Mouse (Mus musculus) megakaryocyte, adult 5-6 weeks (primary cell): ENCODE data around the gene Mrgpre. TPM values are rescaled to one million over a fixed set of nuclear protein-coding genes. Genes with fewer than 3 reads are reported as not detected.

Experiments used
- ATAC-seq: 2 replicates; pipeline ENCODE4 v1.8.0; 2016; ENCODE audit warnings: mild to moderate bottlenecking, inconsistent platforms; ENCODE audit not compliant: poor library complexity, severe bottlenecking
- total RNA-seq, 2 experiments: library from RNA; stranded (forward) in 1 of 2; stranded (reverse) in 1 of 2; fragments of 153-499, 151-499 nt in 1 of 2; fragments of 221-1000, 200-1000 nt in 1 of 2; gene quantifications; 2 replicates each; pipeline versions ENCODE4 v1.2.3 to v1.2.4; 2015 to 2017

The Mrgpre gene
- total RNA-seq, 2 experiments from 2014 or later, result not detected

DNA sequence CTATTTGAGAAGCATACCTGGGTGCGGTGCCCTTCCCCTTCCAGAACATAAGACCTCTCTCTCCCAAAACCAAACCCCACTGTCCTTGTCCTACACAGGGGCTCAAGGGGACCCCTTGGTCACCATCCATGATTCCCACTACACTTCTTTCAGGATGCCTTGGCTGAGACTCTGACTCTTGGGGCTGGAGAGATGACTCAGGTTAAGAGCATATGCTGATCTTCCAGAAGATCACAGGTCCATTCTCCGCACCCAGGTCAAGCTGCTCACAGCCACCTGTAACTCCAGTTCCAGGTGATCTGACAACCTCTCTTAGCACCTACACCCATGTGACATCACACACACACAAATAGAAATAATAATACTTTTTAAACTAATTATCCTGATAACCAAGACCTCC, 43.6 kb downstream of the Mrgpre start:
- no peak for ATAC-seq

DNA sequence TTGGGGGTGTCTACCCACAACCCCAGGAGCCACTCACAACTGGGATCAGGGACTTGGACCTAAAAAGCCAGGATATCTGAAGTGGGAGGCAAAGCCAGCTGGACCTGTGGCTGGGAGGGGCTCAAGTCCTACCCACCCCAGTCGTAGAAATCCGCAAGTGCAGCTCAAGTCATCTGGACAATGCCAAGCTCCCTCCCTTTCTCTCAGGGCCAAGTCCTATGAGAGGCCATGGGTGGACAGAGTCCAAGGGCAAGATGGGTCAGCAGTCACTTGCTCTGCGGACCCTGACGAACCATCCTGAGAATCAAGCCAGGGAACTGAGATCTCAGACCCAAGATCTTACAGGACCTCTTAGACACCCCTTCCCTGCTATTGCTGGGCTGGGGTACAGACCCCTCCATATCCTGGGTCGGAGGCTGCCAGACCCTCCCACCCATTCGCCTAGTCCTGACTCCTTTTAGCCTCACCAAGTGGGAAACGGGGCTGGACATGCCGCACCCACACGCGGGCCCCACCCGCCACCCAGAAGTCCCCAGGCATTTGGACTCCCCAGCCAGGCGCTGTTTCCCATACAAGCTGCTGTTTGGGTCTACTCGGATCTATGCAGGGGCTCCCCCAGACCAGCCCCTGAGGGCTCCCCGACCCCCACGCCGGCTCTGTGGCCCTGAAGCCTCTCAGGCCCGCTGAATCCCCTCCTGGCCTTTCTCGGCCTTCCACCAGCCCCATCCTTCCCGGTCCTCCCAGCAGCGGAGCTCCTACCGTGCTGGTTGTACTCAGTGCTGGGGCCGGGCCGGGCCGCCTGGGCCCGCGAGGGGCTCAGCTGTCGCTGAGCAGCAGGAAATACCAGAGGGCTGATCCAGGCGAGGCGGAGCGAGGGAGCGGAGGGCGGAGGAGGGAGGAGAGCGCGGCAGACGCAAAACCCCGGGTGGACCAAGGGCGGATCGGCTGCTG, 44.5 kb downstream of the Mrgpre start:
- peak; percentile 59 for ATAC-seq

DNA sequence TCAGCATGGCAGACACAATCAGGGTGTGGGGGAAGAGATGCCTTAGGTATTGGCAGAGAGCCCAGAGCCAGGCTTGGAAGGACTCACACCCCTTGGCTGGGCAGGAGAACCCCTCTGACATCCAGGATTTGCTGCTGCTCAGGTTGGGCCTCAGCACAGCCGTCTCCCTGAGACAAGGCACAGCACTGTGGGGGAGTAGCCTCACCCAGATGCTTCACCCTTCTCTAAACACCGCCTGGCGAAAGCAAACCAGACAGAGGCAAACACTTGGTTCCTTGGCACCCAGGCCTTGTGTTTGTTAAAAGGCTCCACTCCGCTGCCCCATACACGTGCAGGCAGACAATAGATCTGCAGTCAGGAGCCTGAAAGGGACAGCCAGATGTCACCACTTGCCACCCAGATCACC, 45.7 kb downstream of the Mrgpre start:
- ATAC-seq, result no peak

DNA sequence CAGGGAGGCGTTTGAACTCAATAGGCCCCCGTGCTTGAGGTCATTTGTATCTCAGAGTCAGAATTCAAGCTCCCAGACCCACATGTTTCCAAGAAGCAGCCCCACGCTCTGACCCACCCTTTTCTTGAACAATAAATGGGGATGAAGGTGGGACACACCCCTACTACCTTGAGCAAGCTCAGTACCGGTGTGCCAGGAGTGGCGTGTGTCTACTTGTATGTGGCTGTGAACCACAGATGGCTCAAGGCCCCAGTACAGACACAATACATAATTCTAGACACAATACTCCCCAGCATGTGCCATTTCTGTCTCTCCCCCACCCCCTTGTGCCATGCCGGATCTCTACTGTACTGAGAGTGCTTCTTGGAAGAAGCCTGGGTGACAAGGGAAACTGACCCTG, 46.1 kb downstream of the Mrgpre start:
- no peak for ATAC-seq

DNA sequence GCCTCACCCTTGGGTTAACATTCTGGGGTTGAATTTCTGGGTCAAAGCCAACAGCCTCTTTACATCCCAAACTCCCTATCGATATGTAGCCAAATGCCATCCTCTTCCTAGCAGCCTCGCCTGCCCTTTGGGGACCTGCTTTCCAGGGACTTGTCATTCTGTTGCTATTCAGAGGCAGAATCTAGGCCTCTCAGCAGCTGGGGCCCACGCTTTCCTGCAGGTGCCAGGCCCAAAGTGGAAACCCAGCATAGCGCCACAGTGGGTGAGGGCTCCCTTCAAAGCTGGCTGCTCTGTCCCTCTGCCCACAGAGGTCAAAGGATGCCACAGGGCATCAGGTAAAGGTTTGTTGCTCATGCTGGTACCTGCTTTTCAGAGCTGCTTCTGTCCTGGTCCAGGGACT, 50.6 kb downstream of the Mrgpre start:
- ATAC-seq, result no peak

DNA sequence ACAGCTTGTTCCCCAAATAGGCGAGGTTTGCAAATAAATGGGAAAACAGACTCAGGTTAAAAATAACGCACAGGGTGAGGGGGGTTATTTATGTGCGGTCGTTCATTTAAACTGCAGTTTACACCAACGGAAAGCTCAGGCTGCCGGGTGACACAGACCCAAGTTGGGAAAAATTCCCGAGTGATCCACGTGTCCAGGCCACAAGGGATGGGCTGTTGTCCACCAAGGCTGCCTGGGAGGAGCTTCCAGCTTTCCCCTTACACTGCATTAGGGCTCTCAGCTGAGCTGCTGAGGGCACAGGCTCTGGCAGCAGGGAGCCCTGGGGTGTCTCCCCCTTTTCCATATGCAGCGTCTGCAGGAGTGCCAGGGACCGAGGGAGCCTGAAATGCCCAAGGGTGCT, 54.4 kb downstream of the Mrgpre start:
- no peak for ATAC-seq

Other genes starting within 250 kb of the Mrgpre start
- gene Nap1l4, start 235.4 kb downstream of the Mrgpre start, total RNA-seq (2015), result 52.4 and 55.3 TPM in 2 replicates
- 105 and 107 TPM in 2 replicates for gene Nap1l4, start 235.4 kb downstream of the Mrgpre start, total RNA-seq (2017)
- 27.5 and 31.5 TPM in 2 replicates for gene Cars, start 184.4 kb downstream of the Mrgpre start, total RNA-seq (2015)
- 39.8 and 45.1 TPM in 2 replicates for gene Cars, start 184.4 kb downstream of the Mrgpre start, total RNA-seq (2017)
- gene Tnfrsf26, start 155.8 kb downstream of the Mrgpre start, total RNA-seq (2015), result 5.7 and 8.4 TPM in 2 replicates
- gene Tnfrsf26, start 155.8 kb downstream of the Mrgpre start, total RNA-seq (2017), result 4.5 and 5.4 TPM in 2 replicates
- gene Tnfrsf22, start 134.8 kb downstream of the Mrgpre start, total RNA-seq (2015), result 2.1 and 3.5 TPM in 2 replicates
- 1.7 and 3.5 TPM in 2 replicates for gene Tnfrsf22, start 134.8 kb downstream of the Mrgpre start, total RNA-seq (2017)
- 4.9 and 6.3 TPM in 2 replicates for gene Tnfrsf23, start 98.6 kb downstream of the Mrgpre start, total RNA-seq (2015)
- gene Tnfrsf23, start 98.6 kb downstream of the Mrgpre start, total RNA-seq (2017), result 2.2 and 4.3 TPM in 2 replicates
- 1.5 and 3.5 TPM in 2 replicates for gene Osbpl5, start 27.5 kb downstream of the Mrgpre start, total RNA-seq (2015)
- gene Osbpl5, start 27.5 kb downstream of the Mrgpre start, total RNA-seq (2017), result 1.5 and 8.3 TPM in 2 replicates
- gene Mrgprg, start 17.5 kb downstream of the Mrgpre start, total RNA-seq (2015), result not detected in 2 replicates
- gene Mrgprg, start 17.5 kb downstream of the Mrgpre start, total RNA-seq (2017), result not detected in 2 replicates
- 3.9 and 4.4 TPM in 2 replicates for gene Nadsyn1, start 38.3 kb upstream of the Mrgpre start, total RNA-seq (2015)
- gene Nadsyn1, start 38.3 kb upstream of the Mrgpre start, total RNA-seq (2017), result 7.5 and 11.7 TPM in 2 replicates
- gene Dhcr7, start 38.6 kb upstream of the Mrgpre start, total RNA-seq (2015), result 11.4 and 13.1 TPM in 2 replicates
- gene Dhcr7, start 38.6 kb upstream of the Mrgpre start, total RNA-seq (2017), result 3.0 and 6.1 TPM in 2 replicates
- not detected in 2 replicates for gene Gm498, start 82.3 kb upstream of the Mrgpre start, total RNA-seq (2015)
- gene Gm498, start 82.3 kb upstream of the Mrgpre start, total RNA-seq (2017), result not detected in 2 replicates
- not detected in 2 replicates for gene Shank2, start 217.4 kb upstream of the Mrgpre start, total RNA-seq (2015)
- gene Shank2, start 217.4 kb upstream of the Mrgpre start, total RNA-seq (2017), result 0.18 TPM in 1 of 2 replicates, not detected in the other